Mouse (Mus musculus): ENCODE measurements around the gene Col20a1. TPM values are rescaled to one million over a fixed set of nuclear protein-coding genes. Genes with fewer than 3 reads are reported as not detected.

The Col20a1 gene
- polyA plus RNA-seq, 1 experiment from 2014 or later = 0.10 TPM

DNA sequence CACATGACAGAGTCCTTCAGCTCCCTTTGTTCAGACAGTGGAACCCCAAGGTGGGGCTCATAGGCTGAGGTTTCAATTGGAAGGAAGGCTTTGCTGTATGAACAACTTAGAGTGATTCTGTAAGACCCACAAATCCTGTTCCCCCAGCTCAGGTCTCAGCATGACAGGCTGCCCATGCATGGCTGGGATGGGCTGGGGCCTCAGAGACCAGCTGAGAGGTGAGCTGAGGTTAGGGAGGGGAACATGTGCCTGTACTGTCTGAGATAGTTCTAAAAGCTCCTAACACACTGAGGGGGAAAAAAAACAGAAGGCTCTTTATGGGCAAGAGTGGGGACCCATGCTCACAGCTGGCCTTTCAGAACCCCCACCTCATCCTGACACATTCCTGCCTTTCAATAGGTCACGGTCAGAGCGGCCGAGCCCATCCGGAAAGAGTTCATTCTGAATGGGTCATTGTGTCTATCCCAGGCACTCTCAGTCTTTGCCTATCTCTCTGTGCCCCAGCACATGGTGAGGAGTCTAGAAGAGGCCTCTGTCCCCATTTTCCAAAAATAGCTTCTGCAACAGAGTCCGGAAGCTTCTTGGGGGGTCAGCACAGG is 1.2 kb downstream of the Col20a1 start:
- Histone ChIP-seq H3K4me3 (ENCODE audit: low read depth, low read length) (no peak overlapping the region), H3K4me2 (no peak overlapping the region), H3K36me3 (ENCODE audit: control insufficient read depth, insufficient read depth, low read length) (no peaks in the 10 kb centered on the region; the same call in 1 of the 2 replicates), H3K9ac (ENCODE audit: low read depth, low read length) (no peak overlapping the region), H3K27me3 (replicated peaks; ENCODE audit: control insufficient read depth, insufficient read depth, low read length) (no peaks in the 10 kb centered on the region), H3K4me1 (replicated peaks; ENCODE audit: control insufficient read depth, insufficient read depth, low read length) (no peaks in the 10 kb centered on the region), H3K9me3 (ENCODE audit: control insufficient read depth, low read length) (no peaks in the 10 kb centered on the region), H3K27ac (ENCODE audit: low read depth, low read length) (no peak overlapping the region)
- WGBS = 81% methylated on average over 5 of the region's 5 CpGs
- ATAC-seq (replicated peaks; ENCODE audit: low FRiP score) (no peak), DNase-seq (ENCODE audit: low spot score) (no peak)

DNA sequence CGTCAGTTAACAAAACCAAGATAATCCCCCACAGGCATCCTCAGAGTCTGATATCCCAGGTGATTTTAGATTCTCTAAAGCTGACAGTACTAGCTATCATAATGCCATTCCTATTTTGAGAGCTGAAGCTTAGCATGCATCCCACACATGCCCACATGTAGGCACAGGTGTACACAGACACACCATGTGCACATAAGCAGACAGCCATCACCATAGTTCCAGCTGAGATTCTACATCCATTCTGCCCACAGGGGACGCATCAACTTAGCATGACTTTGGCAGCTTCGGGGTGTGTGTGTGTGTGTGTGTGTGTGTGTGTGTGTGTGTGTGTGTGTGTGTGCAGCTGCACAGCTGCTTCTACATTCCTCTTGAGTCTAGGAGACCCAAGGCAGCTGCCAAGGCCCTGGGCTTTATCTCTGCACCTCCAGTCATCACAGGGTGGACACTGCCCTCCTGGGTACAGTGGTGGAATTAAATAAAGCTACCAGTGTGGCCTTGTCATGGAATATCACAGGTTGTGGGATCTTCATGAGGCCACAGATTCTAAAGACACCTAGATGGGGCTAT is 2.1 kb downstream of the Col20a1 start:
- no peak overlapping the region for H3K27ac ChIP-seq (ENCODE audit: low read depth, low read length)
- H3K9ac ChIP-seq (ENCODE audit: low read depth, low read length) = no peak overlapping the region
- no peak overlapping the region for H3K4me2 ChIP-seq
- H3K4me3 ChIP-seq (ENCODE audit: low read depth, low read length) = no peak overlapping the region
- no peaks in the 10 kb centered on the region for H3K9me3 ChIP-seq (ENCODE audit: control insufficient read depth, low read length)
- DNase-seq (ENCODE audit: low spot score) (no peak), ATAC-seq (replicated peaks; ENCODE audit: low FRiP score) (no peak)
- 78% methylated on average over 3 of the region's 3 CpGs for WGBS
- no peaks in the 10 kb centered on the region for H3K27me3 ChIP-seq (replicated peaks; ENCODE audit: control insufficient read depth, insufficient read depth, low read length)
- no peaks in the 10 kb centered on the region for H3K36me3 ChIP-seq (ENCODE audit: control insufficient read depth, insufficient read depth, low read length)
- H3K4me1 ChIP-seq (replicated peaks; ENCODE audit: control insufficient read depth, insufficient read depth, low read length) = no peaks in the 10 kb centered on the region

DNA sequence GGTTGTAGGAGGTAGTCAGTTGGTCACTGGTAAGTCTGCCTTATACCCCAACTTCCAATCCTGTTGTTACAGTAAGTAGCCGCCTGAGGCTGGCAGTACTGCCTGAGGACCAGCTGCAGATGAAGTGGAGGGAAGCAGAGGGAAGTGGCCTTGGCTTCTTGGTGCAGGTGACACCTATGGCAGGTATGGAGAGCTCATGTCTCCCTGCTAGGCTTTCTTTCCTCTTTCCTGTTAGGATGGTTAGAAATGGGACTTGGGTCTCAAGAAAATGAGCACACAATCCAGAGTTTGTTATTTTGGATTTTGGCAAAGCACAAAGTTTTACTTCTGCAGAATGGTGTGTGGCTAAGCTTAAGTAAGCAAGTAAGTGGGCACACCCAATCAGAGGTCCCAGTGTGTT is 2.6 kb downstream of the Col20a1 start:
- H3K9me3 ChIP-seq (ENCODE audit: control insufficient read depth, low read length) = no peaks in the 10 kb centered on the region
- ATAC-seq (replicated peaks; ENCODE audit: low FRiP score) (no peak), DNase-seq (ENCODE audit: low spot score) (no peak)
- WGBS = 65% methylated on average over 1 of the region's 1 CpGs
- no peak overlapping the region for H3K27ac ChIP-seq (ENCODE audit: low read depth, low read length)
- H3K4me1 ChIP-seq (replicated peaks; ENCODE audit: control insufficient read depth, insufficient read depth, low read length) = no peaks in the 10 kb centered on the region
- H3K4me3 ChIP-seq (ENCODE audit: low read depth, low read length) = no peak overlapping the region
- 0 out of 2 replicates have a peak, but pooled peaks cover under 1% of the 10 kb centered on the region for H3K27me3 ChIP-seq (replicated peaks; ENCODE audit: control insufficient read depth, insufficient read depth, low read length)
- H3K9ac ChIP-seq (ENCODE audit: low read depth, low read length) = no peak overlapping the region
- H3K36me3 ChIP-seq (ENCODE audit: control insufficient read depth, insufficient read depth, low read length) = no peaks in the 10 kb centered on the region
- H3K4me2 ChIP-seq = no peak overlapping the region

DNA sequence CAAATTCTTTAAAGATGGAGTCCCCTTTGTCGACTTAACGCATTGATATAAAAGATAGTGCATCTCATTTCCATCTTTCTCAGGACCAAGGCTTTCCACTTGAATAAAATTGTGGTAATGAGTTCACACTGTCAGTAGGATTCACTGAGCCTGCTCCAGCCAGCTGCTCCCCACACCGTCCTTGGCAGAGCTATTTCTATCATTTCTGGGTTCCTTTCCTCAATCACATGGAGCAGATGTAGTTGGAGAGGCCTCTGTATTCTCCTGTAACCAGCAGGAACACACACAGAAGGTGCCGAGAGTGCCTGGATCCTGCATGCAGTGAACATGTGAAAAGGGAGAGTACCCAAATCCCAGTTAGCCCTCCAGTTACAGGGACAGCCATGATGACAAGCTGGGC is 4.0 kb downstream of the Col20a1 start:
- 68% methylated on average over 4 of the region's 4 CpGs for WGBS
- Histone ChIP-seq H3K4me2 (no peak overlapping the region), H3K27ac (ENCODE audit: low read depth, low read length) (no peak overlapping the region), H3K9me3 (ENCODE audit: control insufficient read depth, low read length) (no peaks in the 10 kb centered on the region), H3K4me3 (ENCODE audit: low read depth, low read length) (no peak overlapping the region), H3K4me1 (replicated peaks; ENCODE audit: control insufficient read depth, insufficient read depth, low read length) (no peaks in the 10 kb centered on the region), H3K27me3 (replicated peaks; ENCODE audit: control insufficient read depth, insufficient read depth, low read length) (peaks cover 2% of the 10 kb centered on the region; the same call in 1 of the 2 replicates), H3K36me3 (ENCODE audit: control insufficient read depth, insufficient read depth, low read length) (no peaks in the 10 kb centered on the region), H3K9ac (ENCODE audit: low read depth, low read length) (no peak overlapping the region)
- DNase-seq (ENCODE audit: low spot score) (no peak), ATAC-seq (replicated peaks; ENCODE audit: low FRiP score) (no peak)

DNA sequence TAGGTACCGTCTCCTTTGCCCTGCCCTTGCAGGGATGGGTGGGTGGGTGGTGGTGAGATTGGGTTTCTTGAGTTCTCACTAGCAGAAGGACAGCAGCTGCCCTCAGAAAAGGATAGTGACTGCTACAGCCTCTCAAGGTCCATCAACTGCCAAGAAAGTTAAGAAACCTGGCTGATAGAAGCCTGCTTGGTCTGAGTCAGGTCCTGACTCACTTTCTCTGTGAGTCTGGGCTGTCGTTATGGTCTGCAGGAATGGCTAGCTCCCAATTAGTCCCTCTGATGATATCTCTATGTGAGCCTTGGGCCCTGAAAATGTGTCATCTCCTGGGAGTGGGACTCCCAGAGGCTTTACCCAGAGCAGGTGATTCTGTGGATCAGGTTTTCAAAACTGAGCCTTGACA is 8.0 kb downstream of the Col20a1 start:
- Histone ChIP-seq H3K36me3 (ENCODE audit: control insufficient read depth, insufficient read depth, low read length) (no peaks in the 10 kb centered on the region), H3K9me3 (ENCODE audit: control insufficient read depth, low read length) (no peaks in the 10 kb centered on the region), H3K27me3 (replicated peaks; ENCODE audit: control insufficient read depth, insufficient read depth, low read length) (peaks cover 2% of the 10 kb centered on the region; the same call in 1 of the 2 replicates), H3K4me2 (no peak overlapping the region), H3K4me1 (replicated peaks; ENCODE audit: control insufficient read depth, insufficient read depth, low read length) (no peaks in the 10 kb centered on the region), H3K4me3 (ENCODE audit: low read depth, low read length) (no peak overlapping the region), H3K27ac (ENCODE audit: low read depth, low read length) (no peak overlapping the region), H3K9ac (ENCODE audit: low read depth, low read length) (no peak overlapping the region)
- no peak for ATAC-seq (replicated peaks; ENCODE audit: low FRiP score)
- no peak for DNase-seq (ENCODE audit: low spot score)
- 66% methylated on average over 2 of the region's 2 CpGs for WGBS

DNA sequence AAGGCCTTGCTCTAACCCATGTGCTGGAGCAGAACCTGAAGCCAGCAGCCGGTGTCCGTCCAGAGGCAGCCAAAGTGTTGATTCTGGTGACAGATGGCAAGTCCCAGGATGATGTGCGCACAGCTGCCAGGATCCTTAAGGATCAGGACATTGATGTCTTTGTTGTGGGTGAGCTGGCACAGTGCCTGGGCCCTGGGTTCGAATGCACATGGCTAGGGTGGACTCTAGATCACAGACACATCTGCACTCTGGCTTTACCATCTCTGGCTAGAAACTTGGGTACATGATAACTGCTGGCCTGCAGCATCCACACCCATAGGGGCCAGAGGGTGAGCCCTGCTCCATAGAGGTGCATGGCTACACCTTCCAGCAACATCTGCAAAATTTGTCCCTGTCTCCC is 9.1 kb downstream of the Col20a1 start:
- Histone ChIP-seq H3K4me1 (replicated peaks; ENCODE audit: control insufficient read depth, insufficient read depth, low read length) (no peaks in the 10 kb centered on the region), H3K4me2 (no peak overlapping the region), H3K27ac (ENCODE audit: low read depth, low read length) (no peak overlapping the region), H3K36me3 (ENCODE audit: control insufficient read depth, insufficient read depth, low read length) (no peaks in the 10 kb centered on the region), H3K9me3 (ENCODE audit: control insufficient read depth, low read length) (no peaks in the 10 kb centered on the region), H3K9ac (ENCODE audit: low read depth, low read length) (no peak overlapping the region), H3K27me3 (replicated peaks; ENCODE audit: control insufficient read depth, insufficient read depth, low read length) (peaks cover 2% of the 10 kb centered on the region; the same call in 1 of the 2 replicates), H3K4me3 (ENCODE audit: low read depth, low read length) (no peak overlapping the region)
- ATAC-seq (replicated peaks; ENCODE audit: low FRiP score) (no peak), DNase-seq (ENCODE audit: low spot score) (no peak)
- whole genome bisulfite sequencing = 81% methylated on average over 4 of the region's 4 CpGs

DNA sequence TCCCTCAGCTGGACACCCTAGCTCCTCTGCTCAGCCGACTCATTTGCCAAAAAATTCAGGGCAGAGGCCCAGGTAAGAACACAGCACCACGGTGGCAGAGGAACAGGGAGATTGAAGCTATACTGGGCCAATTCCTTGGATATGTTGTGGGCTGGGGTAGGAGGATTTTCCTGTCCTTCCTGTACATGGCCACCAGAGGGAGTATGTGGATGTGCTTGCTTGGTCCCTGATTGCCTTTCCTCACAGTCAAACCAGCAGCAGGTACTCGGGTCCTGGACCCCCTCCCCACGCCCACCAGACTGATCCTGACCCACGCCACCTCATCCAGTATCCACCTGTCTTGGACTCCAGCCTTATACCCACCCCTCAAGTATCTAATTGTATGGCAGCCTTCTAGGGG is 10.1 kb downstream of the Col20a1 start:
- Histone ChIP-seq H3K27ac (ENCODE audit: low read depth, low read length) (no peak overlapping the region), H3K27me3 (replicated peaks; ENCODE audit: control insufficient read depth, insufficient read depth, low read length) (peaks cover 2% of the 10 kb centered on the region; the same call in 1 of the 2 replicates), H3K9ac (ENCODE audit: low read depth, low read length) (no peak overlapping the region), H3K4me1 (replicated peaks; ENCODE audit: control insufficient read depth, insufficient read depth, low read length) (no peaks in the 10 kb centered on the region), H3K9me3 (ENCODE audit: control insufficient read depth, low read length) (no peaks in the 10 kb centered on the region), H3K4me3 (ENCODE audit: low read depth, low read length) (no peak overlapping the region), H3K36me3 (ENCODE audit: control insufficient read depth, insufficient read depth, low read length) (no peaks in the 10 kb centered on the region), H3K4me2 (no peak overlapping the region)
- ATAC-seq (replicated peaks; ENCODE audit: low FRiP score) (no peak; the same call in 1 of the 2 replicates), DNase-seq (ENCODE audit: low spot score) (no peak)
- 17% methylated on average over 5 of the region's 5 CpGs for WGBS

DNA sequence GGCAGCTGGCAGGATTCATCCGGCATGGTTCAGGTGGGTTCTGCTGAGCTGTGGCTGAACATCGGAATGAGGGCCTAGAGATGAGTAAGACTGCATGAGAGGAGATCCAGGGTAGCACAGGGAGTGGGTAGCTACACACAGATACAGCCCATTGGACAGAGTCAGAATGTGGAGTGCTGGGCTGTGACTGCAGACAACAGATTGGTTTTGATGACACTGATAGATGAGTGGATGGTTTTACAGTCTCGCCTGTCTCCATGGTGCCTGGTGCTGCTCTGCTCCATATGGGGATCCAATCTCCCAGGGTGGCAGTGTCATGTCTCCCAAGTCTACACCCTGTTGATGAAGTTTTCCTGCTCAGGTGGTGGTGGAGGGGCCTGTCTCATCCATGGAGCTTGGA is 10.6 kb downstream of the Col20a1 start:
- DNase-seq (ENCODE audit: low spot score) = no peak
- H3K4me1 ChIP-seq (replicated peaks; ENCODE audit: control insufficient read depth, insufficient read depth, low read length) = no peaks in the 10 kb centered on the region
- no peaks in the 10 kb centered on the region for H3K9me3 ChIP-seq (ENCODE audit: control insufficient read depth, low read length)
- peaks cover 2% of the 10 kb centered on the region; the same call in 1 of the 2 replicates for H3K27me3 ChIP-seq (replicated peaks; ENCODE audit: control insufficient read depth, insufficient read depth, low read length)
- ATAC-seq (replicated peaks; ENCODE audit: low FRiP score) = no peak
- H3K4me3 ChIP-seq (ENCODE audit: low read depth, low read length) = no peak overlapping the region
- no peak overlapping the region for H3K27ac ChIP-seq (ENCODE audit: low read depth, low read length)
- H3K36me3 ChIP-seq (ENCODE audit: control insufficient read depth, insufficient read depth, low read length) = no peaks in the 10 kb centered on the region
- 67% methylated on average over 3 of the region's 3 CpGs for WGBS
- no peak overlapping the region for H3K9ac ChIP-seq (ENCODE audit: low read depth, low read length)
- no peak overlapping the region for H3K4me2 ChIP-seq

DNA sequence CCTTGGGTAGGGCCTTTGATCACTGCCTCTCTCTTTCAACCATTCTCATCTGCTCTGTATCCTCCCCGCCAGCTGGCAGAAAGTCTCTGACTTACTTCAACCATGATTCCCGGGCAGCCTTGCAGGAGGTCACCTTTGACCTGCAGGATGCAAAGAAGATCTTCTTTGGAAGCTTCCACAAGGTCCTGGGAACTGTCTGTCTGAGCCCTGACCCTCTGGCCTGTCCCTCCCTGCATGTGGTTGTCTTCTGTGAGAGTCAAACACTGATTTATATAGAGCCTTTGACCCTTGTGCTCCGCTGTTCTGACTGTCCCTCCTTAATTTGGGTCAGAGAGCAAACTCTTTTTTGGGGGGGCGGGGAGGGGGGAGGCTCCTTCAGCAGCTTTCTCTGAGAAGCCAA is 20.7 kb downstream of the Col20a1 start:
- WGBS = 63% methylated on average over 4 of the region's 4 CpGs
- Histone ChIP-seq H3K4me1 (replicated peaks; ENCODE audit: control insufficient read depth, insufficient read depth, low read length) (no peaks in the 10 kb centered on the region), H3K4me3 (ENCODE audit: low read depth, low read length) (no peak overlapping the region), H3K27me3 (replicated peaks; ENCODE audit: control insufficient read depth, insufficient read depth, low read length) (0 out of 2 replicates have a peak, but pooled peaks cover 3% of the 10 kb centered on the region), H3K9ac (ENCODE audit: low read depth, low read length) (no peak overlapping the region), H3K4me2 (no peak overlapping the region), H3K36me3 (ENCODE audit: control insufficient read depth, insufficient read depth, low read length) (no peaks in the 10 kb centered on the region), H3K27ac (ENCODE audit: low read depth, low read length) (no peak overlapping the region), H3K9me3 (ENCODE audit: control insufficient read depth, low read length) (no peaks in the 10 kb centered on the region)
- DNase-seq (ENCODE audit: low spot score) = no peak
- ATAC-seq (replicated peaks; ENCODE audit: low FRiP score) = no peak

Measured in liver, embryonic 11.5 days (tissue).